Mouse (Mus musculus) heart, embryonic 12.5 days (tissue): ENCODE results near the gene Arhgap28. TPM values are rescaled to one million over a fixed set of nuclear protein-coding genes. Genes with fewer than 3 reads are reported as not detected.

Experiments
- ATAC-seq: fragments of 200-750 bp; cut with Nextera tagmentation; 2 replicates; pipeline ENCODE4 v1.8.0; 2017; ENCODE audit warnings: moderate TSS enrichment, moderate library complexity; ENCODE audit not compliant: insufficient number of reproducible peaks, low FRiP score
- H3K27ac ChIP-seq: fragments of 300-500 bp; sonication (generic); 2 replicates; pipeline ENCODE4 v1.5.1; 2016; ENCODE audit warnings: mild to moderate bottlenecking, moderate library complexity; ENCODE audit not compliant: poor library complexity, severe bottlenecking
- H3K27me3 ChIP-seq: fragments of 300-500 bp; sonication (generic); replicated peaks from 2 replicates; pipeline ENCODE4 v1.6.1; 2016; ENCODE audit warnings: mild to moderate bottlenecking, moderate library complexity
- H3K36me3 ChIP-seq: fragments of 300-500 bp; sonication (generic); 2 replicates; pipeline ENCODE4 v1.6.1; 2016; ENCODE audit warnings: mild to moderate bottlenecking, moderate library complexity
- H3K4me1 ChIP-seq: fragments of 300-500 bp; sonication (generic); replicated peaks from 2 replicates; pipeline ENCODE4 v1.6.1; 2016; ENCODE audit warnings: mild to moderate bottlenecking
- H3K4me2 ChIP-seq: fragments of 300-500 bp; sonication (generic); 2 replicates; pipeline ENCODE4 v1.6.1; 2016; ENCODE audit warnings: mild to moderate bottlenecking, moderate library complexity
- H3K4me3 ChIP-seq: fragments of 300-500 bp; sonication (generic); 2 replicates; pipeline ENCODE4 v1.5.1; 2016; ENCODE audit warnings: mild to moderate bottlenecking
- H3K9ac ChIP-seq: fragments of 300-500 bp; sonication (generic); 2 replicates; pipeline ENCODE4 v1.6.1; 2016; ENCODE audit warnings: mild to moderate bottlenecking, moderate library complexity
- H3K9me3 ChIP-seq: fragments of 300-500 bp; sonication (generic); replicated peaks from 2 replicates; pipeline ENCODE4 v1.6.1; 2016; ENCODE audit warnings: mild to moderate bottlenecking, moderate library complexity
- WGBS: fragments of 180-500 bp; shearing (Covaris S2); methylation state at CpG from one replicate; pipeline ENCODE4 v1.1.7; 2016; 5-methylcytosine and 5-hydroxymethylcytosine counted together
- polyA plus RNA-seq: library from polyadenylated mRNA; unstranded; fragments of >200 nt; fragmentation: Nextera tagmentation; extraction: Ambion mirVana; gene quantifications from 2 replicates; pipeline ENCODE4 v1.2.1, GENCODE M21; 2016

Gene Arhgap28
- polyA plus RNA-seq, 1 experiment from 2014 or later: 25.4 TPM

- H3K9me3 ChIP-seq: no peaks in the 10 kb centered on the region
- no peak overlapping the region for H3K4me2 ChIP-seq
- H3K4me3 ChIP-seq: no peak overlapping the region
- H3K4me1 ChIP-seq: peaks cover 17% of the 10 kb centered on the region
- H3K9ac ChIP-seq: no peak overlapping the region
- no peaks in the 10 kb centered on the region for H3K27me3 ChIP-seq
- ATAC-seq: no peak
- no peaks in the 10 kb centered on the region for H3K36me3 ChIP-seq
- 78% methylated on average over 10 of the region's 10 CpGs for WGBS
- no peak overlapping the region for H3K27ac ChIP-seq
Measured at GRCm38 (mm10) chr17:67907532-67908054, 96.3 kb downstream of the Arhgap28 start.

- no peak overlapping the region for H3K9ac ChIP-seq
- H3K27ac ChIP-seq: no peak overlapping the region
- ATAC-seq: no peak
- H3K4me1 ChIP-seq: peaks cover 17% of the 10 kb centered on the region
- no peak overlapping the region for H3K4me2 ChIP-seq
- H3K4me3 ChIP-seq: no peak overlapping the region
- H3K36me3 ChIP-seq: no peaks in the 10 kb centered on the region
- no peaks in the 10 kb centered on the region for H3K27me3 ChIP-seq
- H3K9me3 ChIP-seq: no peaks in the 10 kb centered on the region
- 45% methylated on average over 3 of the region's 3 CpGs for WGBS
Measured at GRCm38 (mm10) chr17:67906236-67906635, 97.7 kb downstream of the Arhgap28 start.

GRCm38 (mm10) chr17:67904315-67904944 is 99.5 kb downstream of the Arhgap28 start:
- ATAC-seq: no peak
- Histone ChIP-seq H3K27me3 (no peaks in the 10 kb centered on the region), H3K4me3 (no peak overlapping the region), H3K9me3 (no peaks in the 10 kb centered on the region), H3K36me3 (peaks cover 4% of the 10 kb centered on the region; the same call in 1 of the 2 replicates), H3K4me2 (no peak overlapping the region), H3K27ac (no peak overlapping the region), H3K4me1 (peaks cover 17% of the 10 kb centered on the region), H3K9ac (no peak overlapping the region)
- 83% methylated on average over 14 of the region's 14 CpGs for WGBS

- peaks cover 4% of the 10 kb centered on the region; the same call in 1 of the 2 replicates for H3K36me3 ChIP-seq
- peak; percentile 63; the same call in 1 of the 2 replicates for ATAC-seq
- no peak overlapping the region for H3K4me2 ChIP-seq
- no peak overlapping the region for H3K4me3 ChIP-seq
- no peak overlapping the region for H3K27ac ChIP-seq
- no peak overlapping the region for H3K9ac ChIP-seq
- H3K4me1 ChIP-seq: peaks cover 9% of the 10 kb centered on the region; the same call in 1 of the 2 replicates
- no peaks in the 10 kb centered on the region for H3K9me3 ChIP-seq
- WGBS: 73% methylated on average over 4 of the region's 4 CpGs
- no peaks in the 10 kb centered on the region for H3K27me3 ChIP-seq
Measured at GRCm38 (mm10) chr17:67902847-67903246, 101.1 kb downstream of the Arhgap28 start.

- H3K36me3 ChIP-seq: peaks cover 4% of the 10 kb centered on the region; the same call in 1 of the 2 replicates
- H3K9me3 ChIP-seq: no peaks in the 10 kb centered on the region
- H3K4me3 ChIP-seq: no peak overlapping the region
- H3K4me2 ChIP-seq: no peak overlapping the region
- no peak overlapping the region for H3K27ac ChIP-seq
- no peak overlapping the region for H3K9ac ChIP-seq
- ATAC-seq: no peak
- H3K27me3 ChIP-seq: no peaks in the 10 kb centered on the region
- WGBS: 78% methylated on average over 11 of the region's 11 CpGs
- peaks cover under 1% of the 10 kb centered on the region; the same call in 1 of the 2 replicates for H3K4me1 ChIP-seq
Measured at GRCm38 (mm10) chr17:67901161-67901560, 102.8 kb downstream of the Arhgap28 start.

- no peak overlapping the region for H3K4me3 ChIP-seq
- no peak overlapping the region for H3K4me2 ChIP-seq
- no peaks in the 10 kb centered on the region for H3K4me1 ChIP-seq
- 88% methylated on average over 5 of the region's 5 CpGs for WGBS
- H3K27ac ChIP-seq: no peak overlapping the region
- no peaks in the 10 kb centered on the region for H3K27me3 ChIP-seq
- H3K36me3 ChIP-seq: peaks cover 18% of the 10 kb centered on the region
- no peaks in the 10 kb centered on the region for H3K9me3 ChIP-seq
- no peak overlapping the region for H3K9ac ChIP-seq
- ATAC-seq: no peak
Measured at GRCm38 (mm10) chr17:67899376-67899775, 104.5 kb downstream of the Arhgap28 start.

GRCm38 (mm10) chr17:67896413-67896812 is 107.5 kb downstream of the Arhgap28 start:
- no peak for ATAC-seq
- no peak overlapping the region for H3K27ac ChIP-seq
- no peaks in the 10 kb centered on the region for H3K27me3 ChIP-seq
- H3K9me3 ChIP-seq: no peaks in the 10 kb centered on the region
- H3K4me2 ChIP-seq: no peak overlapping the region
- H3K4me3 ChIP-seq: no peak overlapping the region
- H3K4me1 ChIP-seq: no peaks in the 10 kb centered on the region
- WGBS: 89% methylated on average over 5 of the region's 5 CpGs
- no peak overlapping the region for H3K9ac ChIP-seq
- H3K36me3 ChIP-seq: peaks cover 20% of the 10 kb centered on the region

GRCm38 (mm10) chr17:67889481-67890325 is 114.2 kb downstream of the Arhgap28 start:
- Histone ChIP-seq H3K9ac (no peak overlapping the region), H3K36me3 (peaks cover 8% of the 10 kb centered on the region), H3K9me3 (no peaks in the 10 kb centered on the region), H3K4me2 (peak overlapping the region; percentile 41), H3K27ac (no peak overlapping the region), H3K4me1 (peaks cover 22% of the 10 kb centered on the region), H3K27me3 (no peaks in the 10 kb centered on the region), H3K4me3 (no peak overlapping the region)
- no peak for ATAC-seq
- WGBS: 44% methylated on average over 20 of the region's 20 CpGs

GRCm38 (mm10) chr17:67888081-67888480 is 115.8 kb downstream of the Arhgap28 start:
- Histone ChIP-seq H3K36me3 (peaks cover 18% of the 10 kb centered on the region), H3K4me1 (peaks cover 22% of the 10 kb centered on the region), H3K9ac (no peak overlapping the region), H3K9me3 (no peaks in the 10 kb centered on the region), H3K4me2 (no peak overlapping the region), H3K4me3 (no peak overlapping the region), H3K27me3 (no peaks in the 10 kb centered on the region), H3K27ac (no peak overlapping the region)
- no peak for ATAC-seq
- WGBS: 78% methylated on average over 9 of the region's 9 CpGs

- H3K27me3 ChIP-seq: no peaks in the 10 kb centered on the region; the same call in 1 of the 2 replicates
- H3K4me1 ChIP-seq: peaks cover 22% of the 10 kb centered on the region
- no peak overlapping the region for H3K27ac ChIP-seq
- H3K4me2 ChIP-seq: no peak overlapping the region
- no peak for ATAC-seq
- WGBS: 77% methylated on average over 5 of the region's 5 CpGs
- H3K9me3 ChIP-seq: no peaks in the 10 kb centered on the region
- peaks cover 18% of the 10 kb centered on the region for H3K36me3 ChIP-seq
- no peak overlapping the region for H3K4me3 ChIP-seq
- H3K9ac ChIP-seq: no peak overlapping the region
Measured at GRCm38 (mm10) chr17:67886326-67886725, 117.6 kb downstream of the Arhgap28 start.

- Histone ChIP-seq H3K27me3 (peaks cover 22% of the 10 kb centered on the region), H3K4me2 (no peak overlapping the region), H3K4me3 (no peak overlapping the region), H3K27ac (no peak overlapping the region), H3K9me3 (no peaks in the 10 kb centered on the region), H3K4me1 (no peaks in the 10 kb centered on the region), H3K9ac (no peak overlapping the region), H3K36me3 (peaks cover 38% of the 10 kb centered on the region)
- no peak for ATAC-seq
- 78% methylated on average over 12 of the region's 12 CpGs for WGBS
Measured at GRCm38 (mm10) chr17:67877599-67877998, 126.3 kb downstream of the Arhgap28 start.
